Mouse (Mus musculus): ENCODE data around the gene Peli1.
"Not testable (repeated sequence)": the region's sequence is repeated elsewhere in the genome, so short reads cannot be mapped to it uniquely, and the experiment has no call there.

Gene Peli1

DNA sequence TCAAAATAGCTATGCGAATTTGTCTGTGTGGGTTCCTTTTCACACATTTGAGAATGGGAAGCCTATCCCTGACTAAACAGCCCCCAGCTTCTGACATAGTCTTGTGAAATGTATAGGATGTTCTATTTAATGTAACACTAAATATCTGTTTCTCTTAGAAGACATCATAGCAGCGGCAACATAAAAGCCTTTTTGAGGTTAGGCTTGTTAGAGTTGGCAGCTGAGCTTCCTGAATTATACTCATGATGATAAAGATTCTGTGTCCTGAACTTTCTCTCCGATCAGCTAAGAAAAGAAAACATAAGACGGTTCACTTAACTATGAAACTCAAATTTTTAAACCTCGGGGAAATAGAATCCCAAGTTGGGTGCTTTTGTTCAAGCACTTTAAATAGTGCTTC lies 59.2 kb downstream of the Peli1 start:
- DNase-seq (ENCODE audit: low spot score in 2 of 2) = no peak

DNA sequence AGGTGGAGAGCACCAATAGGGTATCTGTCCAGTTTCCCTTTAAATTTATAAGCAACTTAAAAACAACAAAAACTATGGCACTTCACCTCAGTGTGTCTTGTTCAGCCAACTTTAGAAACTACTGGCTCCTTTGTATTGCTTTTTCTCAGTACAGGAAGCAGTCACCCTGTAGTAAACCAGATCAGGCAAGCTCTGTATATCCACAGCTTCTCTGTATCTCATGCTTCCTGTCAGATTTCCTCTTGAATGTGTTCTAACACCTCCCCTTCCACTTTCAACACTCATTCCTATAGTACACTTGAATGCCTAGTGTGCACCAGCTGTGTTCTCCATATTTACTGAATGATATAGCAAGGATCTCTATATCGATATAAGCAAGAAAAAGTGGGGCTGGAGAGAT lies 60.6 kb downstream of the Peli1 start:
- no peak for DNase-seq (ENCODE audit: low spot score in 2 of 2)

DNA sequence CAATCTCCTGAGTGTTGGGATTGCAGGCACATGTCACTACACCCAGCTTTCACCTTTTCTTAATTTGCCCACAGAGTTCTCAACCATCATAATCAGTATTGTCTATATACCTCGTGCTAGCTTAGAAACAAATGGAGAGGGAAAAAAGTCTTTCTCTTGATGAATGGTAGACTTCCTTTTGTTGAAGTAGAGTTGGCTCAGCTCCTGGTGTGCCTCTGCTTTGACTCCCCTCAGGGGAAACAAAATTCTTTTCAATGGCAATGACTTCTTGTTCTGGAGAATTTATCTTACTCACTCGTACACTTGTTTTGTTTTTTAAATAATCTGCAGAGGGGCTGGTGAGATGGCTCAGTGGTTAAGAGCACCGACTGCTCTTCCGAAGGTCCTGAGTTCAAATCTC lies 62.0 kb downstream of the Peli1 start:
- no peak for DNase-seq (ENCODE audit: low spot score in 2 of 2)

DNA sequence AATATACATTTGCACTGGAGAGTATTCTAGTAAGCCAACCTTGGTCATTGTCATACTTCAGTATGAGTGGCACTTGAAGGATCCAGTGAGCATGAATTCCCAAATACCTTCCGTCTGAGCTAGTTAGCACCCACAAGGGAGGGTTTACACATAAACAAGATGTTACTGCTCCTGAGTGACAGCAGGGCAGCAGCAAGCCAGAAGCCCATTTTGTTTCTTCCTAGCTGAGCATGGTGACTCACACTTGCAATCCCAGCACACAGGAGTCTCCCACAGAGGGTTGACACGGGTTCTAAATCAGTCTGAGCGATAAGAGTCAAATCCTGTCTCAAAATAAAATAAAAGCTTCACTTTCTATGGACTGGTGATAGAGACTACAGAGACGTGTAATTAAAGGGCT lies 66.5 kb downstream of the Peli1 start:
- DNase-seq (ENCODE audit: low spot score in 2 of 2) = no peak

DNA sequence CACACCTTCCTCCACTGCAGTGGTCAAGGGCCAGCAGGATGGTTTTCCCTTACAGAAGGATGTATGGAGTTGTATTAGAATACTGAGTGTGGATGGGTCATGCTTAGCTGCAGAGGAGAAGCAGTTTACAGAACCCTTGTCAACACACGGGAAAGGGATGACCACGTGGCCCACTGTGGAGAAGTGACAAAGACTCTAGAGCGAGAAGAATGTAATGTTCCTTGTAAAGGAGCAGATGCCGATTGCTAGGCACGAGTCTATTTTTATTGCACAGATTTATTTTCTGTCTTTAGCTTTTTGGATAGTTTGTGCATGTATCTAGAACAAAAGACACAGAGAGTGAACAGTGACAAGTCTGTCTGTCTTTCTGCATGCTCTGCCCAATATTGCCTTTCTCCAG lies 71.0 kb downstream of the Peli1 start:
- DNase-seq (ENCODE audit: low spot score in 2 of 2) = no peak

DNA sequence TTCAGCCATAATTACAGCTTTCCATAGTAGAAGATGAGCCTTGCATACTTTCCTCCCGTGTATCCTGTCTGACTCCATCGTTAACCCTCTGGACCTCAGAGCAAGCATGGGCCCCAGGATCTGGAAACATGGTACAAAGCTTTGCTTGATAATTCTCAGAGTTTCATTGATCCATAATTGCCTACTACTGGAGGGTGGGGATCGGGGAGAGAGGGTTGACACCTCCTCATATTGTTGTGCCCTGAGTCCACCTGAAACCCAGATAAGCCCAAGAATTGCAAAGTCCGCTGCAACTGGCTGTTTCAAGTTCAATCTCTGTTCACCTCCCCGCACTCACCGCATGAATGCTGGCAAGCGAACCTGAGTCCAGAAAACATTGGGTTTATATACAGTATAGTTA lies 72.1 kb downstream of the Peli1 start:
- no peak for DNase-seq (ENCODE audit: low spot score in 2 of 2)

DNA sequence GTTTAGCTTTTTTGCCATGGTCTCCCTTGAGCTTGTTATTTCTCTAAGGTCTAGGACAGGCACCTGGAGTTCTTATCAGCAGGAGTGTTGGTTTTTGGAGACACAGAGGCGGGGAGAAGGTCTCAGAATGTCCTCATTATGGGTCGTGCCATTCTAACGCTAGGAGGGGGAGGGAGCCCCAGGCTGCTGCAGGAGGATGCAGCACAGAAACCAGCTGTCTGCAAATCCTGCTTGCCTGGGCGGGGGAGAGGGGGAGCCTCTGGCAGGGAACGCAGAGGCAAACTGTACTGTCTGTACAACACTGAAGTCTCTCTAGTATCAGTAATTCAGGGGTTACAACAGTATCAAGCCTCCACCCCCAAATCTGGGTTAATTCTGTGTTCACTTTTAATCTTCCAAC lies 72.6 kb downstream of the Peli1 start:
- peak in 1 of 2 experiments; percentile 25 for DNase-seq (ENCODE audit: low spot score in 2 of 2)

DNA sequence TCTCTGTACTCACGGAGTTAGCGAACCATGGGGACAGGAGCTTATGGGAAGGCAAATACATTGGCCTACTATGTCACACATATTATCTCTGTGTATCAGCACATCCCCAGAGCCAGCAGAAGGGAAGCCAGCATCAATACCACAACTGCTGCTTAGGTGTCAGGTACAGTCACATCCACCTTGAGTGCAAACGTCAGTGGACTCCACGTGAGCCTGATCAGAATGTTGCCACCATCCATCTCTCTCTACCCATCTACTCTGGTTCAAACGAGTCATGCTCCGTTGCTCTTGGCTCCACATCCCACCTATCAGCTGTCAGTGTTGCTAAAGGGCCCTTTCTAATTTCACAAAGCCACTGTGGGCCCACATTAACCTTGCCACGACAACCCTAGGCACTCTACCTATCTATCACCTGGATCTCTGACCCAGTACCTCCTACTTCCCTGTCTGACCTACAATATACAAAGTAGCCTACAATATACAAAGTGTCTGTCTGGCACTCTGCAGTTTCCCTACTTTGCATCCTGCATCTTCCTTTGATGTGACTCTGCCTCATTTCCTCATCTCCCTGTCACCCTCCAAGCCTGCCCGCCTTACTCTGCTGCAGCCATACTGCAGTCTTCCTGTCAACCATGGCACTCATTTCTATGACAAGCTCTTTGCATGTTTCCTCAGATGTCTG lies 73.4 kb downstream of the Peli1 start:
- DNase-seq (ENCODE audit: low spot score in 2 of 2) = no peak

DNA sequence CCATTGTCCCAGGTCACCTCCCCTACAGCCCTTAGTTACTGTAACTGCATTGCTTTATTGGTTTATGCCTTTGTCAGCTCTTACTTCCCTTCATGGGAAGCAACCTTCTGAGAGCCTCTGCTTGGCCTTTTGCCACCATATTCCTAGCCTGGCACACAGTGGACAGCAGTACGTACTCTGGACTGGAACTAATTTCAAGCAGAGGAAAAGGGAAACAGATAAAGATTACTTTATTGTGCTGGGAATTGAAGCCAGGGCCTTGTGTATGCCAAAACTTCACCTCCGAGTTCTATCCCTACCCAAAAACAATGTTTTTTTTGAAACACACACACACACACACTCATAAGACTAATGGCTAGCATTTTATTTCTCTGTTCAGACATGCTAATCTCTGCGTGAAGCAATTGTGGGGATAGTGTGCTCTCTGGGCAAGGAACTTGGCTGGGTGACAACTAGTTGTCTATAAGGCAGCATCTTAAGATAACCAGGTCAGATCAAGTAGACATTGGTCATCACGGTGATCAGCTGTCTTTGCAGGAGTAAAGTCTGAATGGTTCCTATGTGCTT lies 74.0 kb downstream of the Peli1 start:
- no peak for DNase-seq (ENCODE audit: low spot score in 2 of 2)

DNA sequence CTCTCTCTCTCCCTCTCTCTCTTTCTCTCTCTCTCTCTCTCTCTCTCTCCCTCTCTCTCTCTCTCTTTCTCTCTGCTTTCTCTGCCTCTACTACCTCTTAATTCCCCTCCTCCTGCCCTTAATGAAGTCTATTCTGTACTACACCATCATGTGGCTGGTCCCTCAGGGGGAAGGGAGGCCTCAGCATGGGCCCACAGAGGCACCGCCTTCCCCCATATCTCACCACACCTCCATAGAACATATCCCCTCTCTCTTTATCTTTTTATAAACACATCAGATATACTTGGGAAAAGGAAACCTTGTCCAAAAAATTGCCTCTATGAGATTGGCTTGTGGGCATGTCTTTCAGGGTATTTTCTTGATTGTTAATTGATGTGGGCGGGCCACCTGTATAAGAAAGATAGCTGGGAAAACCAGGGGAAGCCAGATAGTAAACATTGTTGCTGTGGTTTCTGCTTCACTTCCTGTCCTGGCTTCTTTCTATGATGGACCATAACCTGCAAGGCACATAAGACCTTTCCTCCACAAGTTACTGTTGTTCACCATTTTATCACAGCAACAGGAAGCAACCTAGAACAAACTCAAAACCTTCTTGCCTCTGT lies 75.5 kb downstream of the Peli1 start:
- DNase-seq (ENCODE audit: low spot score in 2 of 2) = no peak

DNA sequence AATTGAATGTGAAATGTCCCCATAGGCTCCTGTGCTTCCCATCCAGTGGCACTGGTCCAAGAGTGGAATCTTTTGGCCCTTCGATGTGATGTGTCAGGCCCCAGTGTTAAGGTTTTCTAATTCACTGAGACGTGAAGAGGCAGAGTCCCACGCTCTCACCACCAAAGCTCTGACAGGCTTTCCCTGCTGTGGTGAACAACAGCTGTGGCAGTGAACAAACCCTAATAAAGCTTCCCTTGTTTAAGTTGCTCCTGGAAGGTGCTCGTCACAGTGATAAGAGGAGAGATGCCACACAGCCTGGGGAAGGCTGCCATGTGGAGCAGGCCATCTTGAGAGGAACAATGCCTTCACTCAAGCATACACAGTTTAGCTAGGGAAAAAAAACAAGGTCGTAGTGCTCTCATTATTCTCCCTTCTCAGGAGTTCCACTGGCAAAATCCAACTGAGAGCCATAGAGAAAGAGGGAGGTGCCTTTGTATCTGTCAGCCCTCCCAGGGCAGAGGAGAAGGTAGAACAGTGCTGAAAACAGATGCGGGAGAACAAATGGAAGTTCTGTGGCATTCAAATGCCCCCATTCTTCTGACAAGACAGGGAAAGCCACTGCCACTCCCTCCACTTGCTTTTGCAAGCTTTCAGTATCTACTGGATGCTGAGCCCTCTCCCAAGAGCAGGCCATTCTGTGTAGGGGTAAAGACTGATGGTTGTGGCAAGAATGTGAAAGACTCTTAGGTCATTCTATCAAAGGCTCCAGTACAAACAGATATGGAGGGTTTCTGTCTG lies 77.9 kb downstream of the Peli1 start:
- DNase-seq (ENCODE audit: low spot score in 2 of 2) = no peak

DNA sequence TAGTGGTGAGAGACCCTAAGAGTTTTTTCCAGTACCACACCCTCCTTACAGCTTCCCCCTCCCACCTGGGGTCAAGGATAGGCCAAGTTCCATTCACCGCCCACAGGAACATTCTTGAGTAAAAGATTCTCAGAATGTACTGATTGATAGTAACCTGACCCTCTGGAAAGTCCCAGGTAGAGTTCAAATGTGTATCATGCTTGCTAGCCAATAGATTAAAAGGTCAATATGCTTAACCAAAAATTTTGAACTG lies 78.4 kb downstream of the Peli1 start:
- not testable (repeated sequence) for DNase-seq (ENCODE audit: low spot score in 2 of 2)

DNA sequence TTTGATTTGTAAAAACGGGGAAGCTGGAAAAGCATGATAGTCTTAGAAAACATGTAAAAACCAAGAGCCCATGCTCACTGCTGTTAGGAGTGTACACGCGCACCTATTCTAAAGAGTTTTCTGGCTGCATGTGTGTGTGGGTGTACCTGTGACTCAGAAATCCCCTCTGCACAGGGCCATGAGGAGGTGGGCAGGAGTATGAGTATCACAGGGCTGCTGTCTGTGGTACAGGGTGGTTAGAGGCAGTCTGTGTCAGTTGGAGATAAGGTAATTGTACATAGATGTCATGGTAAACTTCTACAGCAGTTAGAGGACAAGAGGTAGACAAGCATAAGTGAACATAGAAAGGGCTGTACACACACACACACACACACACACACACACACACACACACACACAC lies 81.2 kb downstream of the Peli1 start:
- DNase-seq (ENCODE audit: low spot score in 2 of 2) = no peak

DNA sequence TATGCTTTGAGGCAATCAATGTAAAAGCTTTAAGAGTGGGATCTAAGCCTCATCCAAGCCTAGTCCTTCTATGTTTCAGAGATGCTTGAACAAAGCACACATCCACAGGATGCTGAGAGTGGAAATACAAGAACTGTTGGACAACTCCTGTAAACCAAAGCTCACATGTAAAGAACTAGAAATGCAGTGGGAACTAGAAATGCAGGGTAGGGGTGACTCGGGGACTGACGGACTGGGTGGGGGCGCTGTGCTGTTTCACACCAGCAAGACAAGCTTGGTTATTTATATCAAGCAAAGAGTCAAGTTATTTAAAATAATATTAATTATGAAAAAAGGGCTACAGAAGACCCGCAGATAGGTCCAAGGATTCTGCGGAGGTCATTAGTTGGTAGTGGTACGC lies 82.8 kb downstream of the Peli1 start:
- DNase-seq (ENCODE audit: low spot score in 2 of 2) = no peak

DNA sequence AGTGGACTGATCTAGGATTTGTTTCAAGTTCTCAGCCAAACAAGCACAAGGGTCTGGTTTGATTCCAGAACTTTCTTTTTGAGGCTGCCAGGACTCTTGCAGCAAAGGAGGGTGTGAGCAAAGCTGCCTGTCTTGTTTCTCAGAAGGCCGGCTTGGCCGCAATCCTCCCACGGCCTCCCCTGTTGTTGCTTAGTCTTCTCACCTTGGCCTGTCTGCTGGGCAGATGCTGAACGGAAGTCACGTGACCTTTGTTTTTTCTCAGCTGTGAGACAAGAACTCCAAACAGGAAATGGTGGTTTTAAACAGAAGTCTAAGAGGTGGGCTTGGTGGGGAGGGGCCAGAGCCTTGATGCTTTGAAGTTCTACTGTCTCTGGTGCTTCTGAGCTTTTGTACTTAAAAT lies 83.3 kb downstream of the Peli1 start:
- DNase-seq (ENCODE audit: low spot score in 2 of 2) = peak in 1 of 2 experiments; percentile 69

DNA sequence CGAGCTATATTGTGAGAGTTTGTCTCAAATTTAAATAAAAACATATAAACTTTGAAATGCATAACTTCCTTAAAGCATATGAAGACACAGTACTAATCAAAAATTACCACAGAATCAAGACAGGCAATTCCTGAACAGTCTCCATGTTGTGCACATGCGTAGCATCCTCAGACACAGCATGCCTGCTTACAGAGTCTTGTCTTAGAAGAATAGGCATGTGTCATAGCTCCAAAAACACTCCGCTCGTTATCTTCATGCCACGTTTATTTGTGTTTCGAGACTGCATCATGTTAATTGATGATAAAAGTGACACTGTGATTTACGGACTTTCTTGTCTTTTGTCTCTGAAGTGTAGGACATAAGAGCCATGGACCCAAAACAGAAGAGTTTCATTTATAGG lies 84.0 kb downstream of the Peli1 start:
- no peak for DNase-seq (ENCODE audit: low spot score in 2 of 2)

DNA sequence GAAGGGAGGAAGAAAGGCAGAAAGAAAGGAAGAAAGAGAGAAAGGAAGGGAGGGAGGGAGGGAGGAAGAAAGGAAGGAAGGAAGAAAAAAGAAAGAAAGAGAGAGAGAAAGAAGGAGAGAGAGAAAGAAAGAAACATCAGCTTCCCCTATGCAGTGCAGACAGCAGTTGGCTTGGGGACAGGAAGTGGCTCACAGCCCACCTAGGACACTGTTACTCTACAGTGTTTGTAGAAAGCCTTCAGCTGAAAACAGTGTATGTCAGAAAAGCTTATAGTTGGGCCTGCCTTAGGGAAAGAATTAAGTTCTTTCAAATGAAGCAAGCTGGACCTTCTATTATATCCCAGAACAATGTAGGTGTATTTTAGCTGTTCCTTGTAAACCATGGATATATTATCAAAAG lies 85.4 kb downstream of the Peli1 start:
- DNase-seq (ENCODE audit: low spot score in 2 of 2) = no peak

DNA sequence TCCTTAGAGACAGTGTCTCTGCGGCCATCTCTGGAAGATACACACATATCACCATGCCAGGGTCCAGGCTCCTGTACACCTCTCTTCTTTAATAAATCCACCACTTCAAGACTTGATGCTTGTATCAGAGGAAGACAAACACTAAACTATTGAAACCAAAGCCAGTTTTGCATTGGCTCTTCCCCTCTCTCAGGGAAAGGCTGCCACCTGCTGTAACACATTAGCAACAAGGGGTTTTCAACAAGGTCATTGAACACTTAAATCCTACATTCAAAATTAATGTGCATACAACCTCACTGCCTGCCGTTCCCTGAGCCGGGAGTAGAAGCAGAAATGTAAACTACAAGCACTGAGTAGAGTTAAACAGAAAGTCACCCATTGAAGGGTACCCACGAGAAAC lies 87.3 kb downstream of the Peli1 start:
- peak in 1 of 2 experiments; percentile 68 for DNase-seq (ENCODE audit: low spot score in 2 of 2)

DNA sequence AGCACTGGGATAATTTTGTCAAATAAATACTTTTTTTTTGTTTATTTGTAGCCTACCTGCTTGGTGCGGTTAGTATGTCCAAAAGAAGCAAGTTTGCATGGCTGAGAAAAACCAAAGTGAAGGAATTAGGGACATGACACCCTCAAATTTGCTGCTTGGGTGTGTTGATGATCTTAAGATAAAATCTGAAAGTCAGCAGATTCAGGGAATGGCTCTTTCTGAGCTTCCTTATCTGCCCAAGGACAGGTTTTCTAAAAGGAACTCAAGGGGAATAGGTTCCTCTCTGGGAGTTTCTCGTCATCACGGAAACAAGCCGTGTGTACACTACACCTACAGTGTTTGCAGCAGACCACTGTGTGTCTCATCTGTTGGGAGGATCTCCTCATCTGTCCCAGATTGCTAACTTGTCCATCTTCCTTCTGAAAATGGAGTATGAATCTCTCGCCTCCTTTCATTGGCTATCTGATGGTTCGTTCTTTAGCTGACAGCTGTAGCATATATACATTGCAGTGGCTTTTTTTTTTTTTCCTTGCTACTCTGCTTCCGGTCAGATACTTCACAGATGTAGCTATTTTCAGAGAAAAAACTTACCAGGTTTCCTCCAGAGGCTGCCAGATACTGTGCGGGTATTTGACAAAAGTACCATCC lies 88.0 kb downstream of the Peli1 start:
- DNase-seq (ENCODE audit: low spot score in 2 of 2) = no peak

DNA sequence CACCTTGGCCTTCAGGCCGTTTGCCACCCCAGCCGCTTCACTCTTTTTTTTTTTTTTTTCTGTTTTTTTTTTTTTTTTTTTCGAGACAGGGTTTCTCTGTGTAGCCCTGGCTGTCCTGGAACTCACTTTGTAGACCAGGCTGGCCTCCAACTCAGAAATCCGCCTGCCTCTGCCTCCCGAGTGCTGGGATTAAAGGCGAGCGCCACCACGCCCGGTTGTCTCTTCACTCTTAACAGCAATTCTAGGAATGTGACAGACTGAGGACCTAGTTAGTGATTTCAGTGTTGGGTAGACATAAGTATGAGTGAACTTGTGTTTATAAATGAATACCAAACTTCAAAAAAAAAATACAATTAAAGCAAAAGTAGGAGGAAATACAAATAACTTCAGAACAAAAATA lies 88.8 kb downstream of the Peli1 start:
- DNase-seq (ENCODE audit: low spot score in 2 of 2) = not testable (repeated sequence)

DNA sequence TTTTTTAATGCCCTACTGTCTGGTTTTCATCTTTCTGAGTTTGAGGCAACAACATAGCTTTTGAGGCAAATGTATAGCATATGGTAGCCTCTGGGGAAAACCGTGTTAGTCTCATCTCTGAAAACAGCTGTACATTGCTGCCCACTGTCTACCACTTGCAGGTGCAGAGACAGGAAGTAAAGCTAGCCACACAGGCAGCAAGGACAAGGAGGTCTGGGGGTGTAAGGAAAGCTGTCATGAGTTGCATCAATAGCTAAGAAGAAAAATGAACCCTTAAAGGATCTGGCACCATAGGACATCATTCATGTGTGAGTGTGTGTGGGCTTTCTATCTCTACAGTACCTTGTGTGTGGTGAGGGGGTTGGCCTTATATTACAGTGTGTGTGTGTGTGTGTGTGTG lies 89.6 kb downstream of the Peli1 start:
- DNase-seq (ENCODE audit: low spot score in 2 of 2) = peak in 1 of 2 experiments; percentile 48

DNA sequence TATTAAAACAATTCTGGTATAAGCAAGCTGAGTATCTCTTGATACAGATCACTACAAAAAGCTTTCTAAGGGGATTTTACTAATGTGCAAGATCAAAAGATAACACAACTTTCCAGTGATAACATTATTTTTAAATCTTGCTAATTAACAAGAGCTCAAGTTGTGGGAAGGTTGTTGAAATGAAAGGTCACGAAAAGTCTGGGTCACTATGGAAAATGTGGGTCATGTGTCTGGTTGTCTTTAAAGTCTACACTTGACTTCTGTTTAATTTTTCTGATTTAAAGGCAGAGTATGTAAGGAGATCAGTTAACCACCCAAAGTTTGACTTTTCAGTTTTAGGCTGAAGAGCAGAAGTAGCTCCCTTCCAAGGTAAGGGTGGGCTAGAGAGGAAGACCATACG lies 90.5 kb downstream of the Peli1 start:
- DNase-seq (ENCODE audit: low spot score in 2 of 2) = no peak

DNA sequence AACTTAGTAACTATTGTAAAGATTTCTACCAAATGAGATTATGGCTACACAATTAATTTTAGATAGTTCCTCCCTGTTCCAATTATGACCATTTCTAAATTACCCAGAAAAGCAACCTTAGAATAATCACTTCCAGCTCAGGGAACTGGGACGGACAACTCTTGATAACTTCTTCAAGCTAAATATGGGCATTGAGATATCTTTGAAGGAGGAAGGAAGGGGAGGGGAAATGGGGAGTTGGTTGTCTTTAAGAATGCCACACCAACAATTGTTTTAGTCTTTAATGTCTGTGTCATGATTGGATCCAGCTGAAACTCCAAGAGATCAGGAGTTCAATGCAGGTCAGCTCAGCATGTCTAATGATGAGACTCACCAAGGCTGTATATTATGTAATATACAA lies 91.6 kb downstream of the Peli1 start:
- DNase-seq (ENCODE audit: low spot score in 2 of 2) = no peak
